Mouse (Mus musculus): ENCODE measurements around the gene Zfyve19. TPM values are rescaled to one million over a fixed set of nuclear protein-coding genes. Genes with fewer than 3 reads are reported as not detected.

Gene Zfyve19
- total and polyA plus RNA-seq, 3 experiments, result 37.4 to 52.5 TPM; not detected in 1

DNA sequence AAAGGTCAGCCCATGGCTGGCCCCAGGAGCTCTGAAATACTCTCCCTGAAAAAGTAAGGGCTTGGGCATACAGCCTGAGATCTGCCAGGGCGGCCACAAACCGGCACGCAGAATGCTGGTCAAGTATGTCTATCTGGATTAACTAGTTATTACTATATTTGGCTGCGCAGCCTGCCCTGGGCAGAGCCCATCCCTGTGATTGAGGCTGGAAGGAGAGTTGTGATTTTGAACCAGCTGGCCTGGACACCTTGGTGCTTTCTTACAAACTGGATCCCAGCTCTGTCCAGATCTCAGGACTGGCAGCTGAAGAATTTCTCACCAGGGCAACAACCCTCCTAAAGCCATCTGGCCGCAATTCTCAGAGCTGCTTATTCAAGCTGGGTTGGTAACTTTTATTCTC lies 14.3 kb upstream of the Zfyve19 start:
- no peaks in the 10 kb centered on the region for H3K27me3 ChIP-seq (ENCODE audit: control insufficient read depth in 1 of 2, insufficient read depth in 2 of 2, low read length in 2 of 2)
- H3K4me3 ChIP-seq (ENCODE audit: control insufficient read depth in 1 of 2, insufficient read depth in 1 of 2, low read depth in 2 of 2, low read length in 2 of 2), result no peak overlapping the region
- no peak overlapping the region for H3K27ac ChIP-seq (ENCODE audit: control insufficient read depth, low read depth, low read length)
- peaks cover 0 to 3% of the 10 kb centered on the region in 2 experiments; a peak in 1 of 4 replicates for H3K36me3 ChIP-seq (ENCODE audit: control insufficient read depth in 1 of 2, insufficient read depth in 2 of 2, low read length in 2 of 2)
- peaks cover 1 to 4% of the 10 kb centered on the region in 2 experiments; a peak in 3 of 4 replicates for H3K4me1 ChIP-seq (ENCODE audit: control insufficient read depth in 1 of 2, insufficient read depth in 2 of 2, low read length in 2 of 2)
- H3K9ac ChIP-seq (ENCODE audit: control insufficient read depth, low read depth, low read length, poor library complexity, severe bottlenecking), result no peak overlapping the region
- TF ChIP-seq USF1 (IDR thresholded peaks at IDR 0.05; ENCODE audit: low read depth, low read length), result no peak
- no peak for DNase-seq (ENCODE audit: low read depth, low spot score)
- peaks cover under 1% of the 10 kb centered on the region; the same call in 1 of the 2 replicates for H3K79me2 ChIP-seq (ENCODE audit: control insufficient read depth, insufficient read depth, low read length, poor library complexity)
- no peaks in the 10 kb centered on the region for H3K9me3 ChIP-seq (replicated peaks; ENCODE audit: insufficient read depth, low read length)

- H3K4me1 ChIP-seq (ENCODE audit: control insufficient read depth in 1 of 2, insufficient read depth in 2 of 2, low read length in 2 of 2), result peaks cover 0 to 3% of the 10 kb centered on the region in 2 experiments; a peak in 2 of 4 replicates
- no peak overlapping the region for H3K27ac ChIP-seq (ENCODE audit: control insufficient read depth, low read depth, low read length)
- DNase-seq (ENCODE audit: low read depth, low spot score), result no peak
- peaks cover 0 to 3% of the 10 kb centered on the region in 2 experiments; a peak in 1 of 4 replicates for H3K36me3 ChIP-seq (ENCODE audit: control insufficient read depth in 1 of 2, insufficient read depth in 2 of 2, low read length in 2 of 2)
- no peaks in the 10 kb centered on the region for H3K9me3 ChIP-seq (replicated peaks; ENCODE audit: insufficient read depth, low read length)
- no peak overlapping the region for H3K9ac ChIP-seq (ENCODE audit: control insufficient read depth, low read depth, low read length, poor library complexity, severe bottlenecking)
- TF ChIP-seq SMC3 (IDR thresholded peaks at IDR 0.05; ENCODE audit: low read depth, low read length) (no peak), GATA1 (IDR thresholded peaks at IDR 0.05; ENCODE audit: low read depth, low read length) (0 out of 2 replicates have a peak, but pooled peaks have one; percentile 34)
- no peaks in the 10 kb centered on the region for H3K27me3 ChIP-seq (ENCODE audit: control insufficient read depth in 1 of 2, insufficient read depth in 2 of 2, low read length in 2 of 2)
- H3K4me3 ChIP-seq (ENCODE audit: control insufficient read depth in 1 of 2, insufficient read depth in 1 of 2, low read depth in 2 of 2, low read length in 2 of 2), result no peak overlapping the region
- no peaks in the 10 kb centered on the region for H3K79me2 ChIP-seq (ENCODE audit: control insufficient read depth, insufficient read depth, low read length, poor library complexity)
These were observed 11.9 kb upstream of the Zfyve19 start for GRCm38 (mm10) chr2:119196316-119197108.

- Histone ChIP-seq H3K27ac (ENCODE audit: control insufficient read depth, low read depth, low read length) (no peak overlapping the region), H3K36me3 (ENCODE audit: control insufficient read depth in 1 of 2, insufficient read depth in 2 of 2, low read length in 2 of 2) (peaks cover 0 to 3% of the 10 kb centered on the region in 2 experiments; a peak in 1 of 4 replicates), H3K27me3 (ENCODE audit: control insufficient read depth in 1 of 2, insufficient read depth in 2 of 2, low read length in 2 of 2) (no peaks in the 10 kb centered on the region), H3K4me3 (ENCODE audit: control insufficient read depth in 1 of 2, insufficient read depth in 1 of 2, low read depth in 2 of 2, low read length in 2 of 2) (no peak overlapping the region), H3K4me1 (ENCODE audit: control insufficient read depth in 1 of 2, insufficient read depth in 2 of 2, low read length in 2 of 2) (peaks cover 0 to 3% of the 10 kb centered on the region in 2 experiments; a peak in 2 of 4 replicates), H3K79me2 (ENCODE audit: control insufficient read depth, insufficient read depth, low read length, poor library complexity) (no peaks in the 10 kb centered on the region), H3K9ac (ENCODE audit: control insufficient read depth, low read depth, low read length, poor library complexity, severe bottlenecking) (no peak overlapping the region), H3K9me3 (replicated peaks; ENCODE audit: insufficient read depth, low read length) (no peaks in the 10 kb centered on the region)
- TF ChIP-seq NELFE (IDR thresholded peaks at IDR 0.05; ENCODE audit: low read depth, low read length), result no peak
- TF ChIP-seq MAX (IDR thresholded peaks at IDR 0.05; ENCODE audit: low read length), result no peak
- no peak for TF ChIP-seq SMC3 (IDR thresholded peaks at IDR 0.05; ENCODE audit: low read depth, low read length)
- TF ChIP-seq ZC3H11A (IDR thresholded peaks at IDR 0.05; ENCODE audit: low read depth, low read length), result no peak
- no peak for TF ChIP-seq ZKSCAN1 (IDR thresholded peaks at IDR 0.05; ENCODE audit: low read depth, low read length)
- TF ChIP-seq NRF1 (IDR thresholded peaks at IDR 0.05; ENCODE audit: insufficient read depth, low read depth, low read length, poor library complexity, severe bottlenecking), result no peak
- TF ChIP-seq USF1 (IDR thresholded peaks at IDR 0.05; ENCODE audit: low read depth, low read length), result no peak
- TF ChIP-seq EP300 (IDR thresholded peaks at IDR 0.05; ENCODE audit: low read depth in 1 of 2, low read length in 2 of 2), result no peak
- no peak for TF ChIP-seq JUND (IDR thresholded peaks at IDR 0.05; ENCODE audit: low read depth, low read length)
- no peak for TF ChIP-seq RAD21 (IDR thresholded peaks at IDR 0.05; ENCODE audit: low read depth, low read length)
- TF ChIP-seq GABPA (IDR thresholded peaks at IDR 0.05; ENCODE audit: low read depth, low read length), result no peak
- TF ChIP-seq SIN3A (IDR thresholded peaks at IDR 0.05; ENCODE audit: low read length), result no peak
- TF ChIP-seq BHLHE40 (IDR thresholded peaks at IDR 0.05; ENCODE audit: borderline replicate concordance, low read depth, low read length), result no peak
- TF ChIP-seq GATA1 (IDR thresholded peaks at IDR 0.05; ENCODE audit: low read depth, low read length), result no peak
- no peak for TF ChIP-seq ZMIZ1 (IDR thresholded peaks at IDR 0.05; ENCODE audit: low read depth, low read length)
- no peak for TF ChIP-seq UBTF (IDR thresholded peaks at IDR 0.05; ENCODE audit: borderline replicate concordance, insufficient read depth, low read depth, low read length)
- TF ChIP-seq E2F4 (IDR thresholded peaks at IDR 0.05; ENCODE audit: borderline replicate concordance, low read depth, low read length), result no peak
- no peak for TF ChIP-seq ZNF384 (IDR thresholded peaks at IDR 0.05; ENCODE audit: low read depth, low read length)
- TF ChIP-seq TAL1 (IDR thresholded peaks at IDR 0.05; ENCODE audit: low read length), result no peak
- no peak for DNase-seq (ENCODE audit: low read depth, low spot score)
These were observed 10.9 kb upstream of the Zfyve19 start for GRCm38 (mm10) chr2:119197493-119197892.
